Mouse (Mus musculus) layer of hippocampus, adult 11-12 months (tissue): Measurements from ENCODE around the gene Neurod2.
A peak's percentile ranks its signal among the peaks of the same experiment; 100 is the strongest.

Source experiments
- DNase-seq: peaks from one replicate; pipeline ENCODE4 v3.0.0; 2022; ENCODE audit warnings: low spot score

Gene Neurod2

DNA sequence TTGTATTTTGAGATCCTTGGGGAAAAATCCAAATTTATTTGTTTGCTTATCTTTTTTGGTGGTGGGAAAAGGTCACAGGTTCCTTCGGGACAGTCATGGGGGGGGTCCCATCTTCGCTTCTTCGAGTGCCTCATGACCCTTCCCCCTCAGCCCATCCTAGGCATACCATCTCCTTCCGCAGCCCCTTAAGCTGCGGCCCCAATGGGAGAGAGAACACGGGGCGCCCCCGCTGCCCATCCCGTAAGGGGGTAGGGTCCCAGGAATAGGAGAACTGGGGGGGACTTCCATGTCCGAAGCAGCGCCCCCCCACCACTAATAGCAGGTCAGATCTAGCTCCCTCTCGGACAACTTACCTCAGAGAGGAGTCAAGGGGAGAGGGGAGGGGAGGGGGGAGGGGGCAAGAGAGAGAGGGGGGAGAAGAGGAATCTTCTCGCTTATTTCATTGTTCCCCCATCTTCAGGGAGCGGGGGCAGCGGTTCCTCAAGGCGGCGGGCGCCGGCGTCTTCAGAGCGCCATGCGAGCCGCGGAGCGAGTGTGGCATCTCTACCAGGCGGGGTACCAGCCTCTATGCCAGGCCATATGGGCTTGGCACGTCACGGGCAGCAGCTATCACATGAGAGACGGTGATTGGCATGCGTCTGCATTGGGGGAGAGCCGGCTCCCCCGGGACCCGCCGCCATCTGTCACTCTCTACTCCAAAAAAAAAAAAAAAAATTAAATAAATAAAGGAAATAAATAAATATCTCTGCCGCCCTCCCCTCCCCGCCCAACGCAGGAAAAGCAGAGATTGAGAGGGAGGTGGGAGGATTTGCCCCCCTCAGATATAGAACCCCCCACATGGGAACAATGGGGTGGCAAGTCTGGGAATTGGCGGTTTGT is at the start of gene Neurod2:
TSS of gene Neurod2 (minus strand) at position 568 of the 879 bp plus-strand sequence.
- peak; percentile 83 for DNase-seq

DNA sequence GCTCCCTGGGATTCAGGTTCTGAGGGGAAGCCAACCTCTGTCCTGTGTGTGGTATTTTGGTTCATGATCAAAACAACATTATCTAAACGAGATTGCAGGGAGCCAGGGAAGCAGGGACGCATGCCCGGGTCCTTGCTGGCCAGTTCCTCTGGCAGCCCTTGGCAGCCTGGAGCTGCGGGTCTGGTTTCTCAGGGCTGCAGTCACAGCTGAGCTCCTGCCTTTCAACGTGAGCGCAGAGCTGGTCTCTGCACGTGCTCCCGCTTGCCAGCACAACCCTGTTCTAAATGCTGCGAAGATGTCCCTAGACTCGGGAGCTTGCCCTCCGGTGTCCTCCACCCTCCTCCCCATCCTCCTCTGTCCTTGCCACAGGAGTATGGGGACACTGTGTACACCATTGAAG is 48.3 kb upstream of the Neurod2 start:
- no peak for DNase-seq

DNA sequence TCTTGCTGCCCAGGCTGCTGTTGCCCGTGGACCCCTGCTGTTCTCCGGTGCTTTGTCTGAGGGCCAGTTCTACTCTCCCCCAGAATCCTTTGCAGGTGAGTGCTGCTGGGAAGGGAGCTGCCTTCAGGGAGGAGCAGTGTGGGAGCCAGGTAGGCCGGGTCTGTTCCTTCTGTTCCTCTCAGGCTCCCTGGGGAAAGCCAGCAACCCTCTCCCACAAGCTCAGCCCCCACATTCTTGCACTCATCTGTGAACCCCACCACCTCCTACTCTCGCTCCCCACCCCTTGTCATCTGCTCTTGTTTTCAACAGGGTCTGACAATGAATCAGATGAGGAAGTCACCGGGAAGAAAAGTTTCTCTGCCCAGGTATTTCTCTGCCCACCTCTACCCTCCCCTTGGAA is 47.3 kb upstream of the Neurod2 start:
- DNase-seq, result no peak

DNA sequence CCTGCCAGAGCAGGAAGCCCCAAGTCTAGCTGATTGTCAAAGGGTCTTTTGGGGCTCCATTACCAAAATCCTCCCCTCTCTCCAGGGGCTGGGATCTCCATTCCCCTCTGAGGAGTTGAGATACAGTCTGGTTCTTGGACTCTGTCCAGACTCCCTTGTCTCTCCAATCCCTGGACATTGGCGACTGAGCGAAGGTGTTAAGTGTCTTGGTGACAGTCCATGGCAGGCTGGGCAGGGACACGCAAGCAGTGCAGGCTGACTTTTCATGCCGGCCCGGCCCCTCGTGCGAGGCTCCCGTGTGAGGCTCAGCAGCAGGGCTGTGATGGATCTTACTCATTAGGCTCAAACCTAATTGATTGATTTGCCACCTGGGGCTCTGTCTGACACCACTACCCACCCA is 44.8 kb upstream of the Neurod2 start:
- DNase-seq, result no peak

DNA sequence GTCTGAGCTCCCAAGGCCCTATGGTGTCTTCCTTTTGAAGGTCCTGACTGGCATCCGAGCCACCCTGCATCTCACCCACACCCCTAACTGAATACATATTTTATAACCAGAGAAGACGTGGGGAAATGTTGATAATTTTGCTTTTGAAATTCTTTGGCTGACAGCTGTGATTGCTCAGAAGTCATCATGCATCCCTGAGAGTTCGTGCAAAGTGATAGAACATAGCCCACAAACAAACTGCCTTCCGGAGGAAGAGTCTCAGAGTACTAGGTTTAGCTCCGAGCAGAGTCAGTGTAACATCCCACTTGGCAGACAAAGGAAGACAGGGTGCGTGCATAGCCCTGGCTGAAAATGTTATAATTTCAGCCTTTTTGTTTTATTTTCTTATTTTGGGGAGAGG is 43.8 kb upstream of the Neurod2 start:
- no peak for DNase-seq

DNA sequence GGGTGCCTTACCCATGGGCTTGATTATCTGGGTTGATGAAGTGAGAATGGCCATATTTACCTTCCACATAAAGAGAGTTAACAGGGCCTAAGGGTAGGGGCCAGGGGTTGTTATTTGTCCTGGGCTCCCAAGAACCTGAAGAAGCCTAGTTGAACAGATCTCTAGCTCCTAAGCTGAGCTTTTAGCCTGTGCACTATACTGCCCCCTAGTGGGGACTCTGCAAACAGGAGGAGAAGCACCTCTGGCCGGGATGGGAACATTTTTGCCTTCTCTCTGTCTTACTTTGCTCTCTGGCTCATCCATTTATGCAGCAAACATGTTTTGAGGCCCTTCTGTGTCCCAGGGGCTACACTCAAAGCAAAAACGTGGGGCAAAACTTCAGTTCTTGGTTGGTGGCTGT is 43.0 kb upstream of the Neurod2 start:
- peak; percentile 74 for DNase-seq

DNA sequence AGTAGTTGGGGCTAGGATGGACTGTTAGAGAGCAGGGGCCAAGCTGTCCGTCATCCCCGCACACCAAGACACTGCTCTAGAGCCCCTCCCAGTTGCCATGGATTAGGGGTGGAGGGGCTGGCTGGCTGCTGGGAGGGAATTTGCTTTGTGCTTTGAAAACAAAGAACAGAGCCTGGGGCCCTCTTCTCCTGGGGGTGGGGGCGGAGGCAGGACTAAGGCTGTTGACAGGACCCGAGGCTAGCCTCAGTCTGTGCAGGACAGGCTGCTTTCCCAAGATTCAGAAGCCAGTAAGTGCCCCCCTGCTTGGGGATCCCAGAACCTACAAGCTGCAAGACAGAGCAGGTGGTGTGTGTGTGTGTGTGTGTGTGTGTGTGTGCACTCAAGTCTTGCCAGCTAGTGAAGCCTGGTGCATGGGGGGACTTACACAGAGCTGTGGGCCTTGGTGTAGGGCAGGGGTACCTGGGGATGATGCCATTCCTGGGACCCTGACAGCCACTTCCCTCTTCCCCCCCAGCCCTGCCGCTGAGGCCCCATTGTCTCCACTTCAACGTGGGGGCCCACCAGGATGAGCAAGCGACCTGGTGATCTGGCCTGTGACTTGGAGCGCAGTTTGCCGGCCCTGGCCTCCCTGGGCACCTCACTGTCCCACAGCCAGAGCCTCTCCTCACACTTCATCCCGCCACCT is 42.2 kb upstream of the Neurod2 start:
- DNase-seq, result no peak

DNA sequence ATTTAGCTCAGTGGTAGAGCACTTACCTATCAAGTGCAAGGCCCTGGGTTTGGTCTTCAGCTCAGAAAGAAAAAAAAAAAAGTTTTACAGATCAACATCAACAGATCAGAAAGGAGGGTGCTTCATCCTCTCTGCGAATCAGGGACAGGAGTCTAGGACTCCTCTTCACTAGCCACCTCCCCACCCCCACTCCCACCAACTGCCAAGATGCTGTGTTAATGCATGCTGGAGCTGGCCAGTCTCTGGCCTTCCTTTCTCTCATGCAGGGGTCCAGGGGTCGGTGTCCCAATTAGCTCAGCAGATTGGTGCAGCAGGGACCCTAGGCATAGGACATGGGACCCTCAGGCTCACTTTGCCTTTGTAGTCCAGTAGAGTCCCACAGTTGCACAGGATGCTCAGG is 41.1 kb upstream of the Neurod2 start:
- no peak for DNase-seq

DNA sequence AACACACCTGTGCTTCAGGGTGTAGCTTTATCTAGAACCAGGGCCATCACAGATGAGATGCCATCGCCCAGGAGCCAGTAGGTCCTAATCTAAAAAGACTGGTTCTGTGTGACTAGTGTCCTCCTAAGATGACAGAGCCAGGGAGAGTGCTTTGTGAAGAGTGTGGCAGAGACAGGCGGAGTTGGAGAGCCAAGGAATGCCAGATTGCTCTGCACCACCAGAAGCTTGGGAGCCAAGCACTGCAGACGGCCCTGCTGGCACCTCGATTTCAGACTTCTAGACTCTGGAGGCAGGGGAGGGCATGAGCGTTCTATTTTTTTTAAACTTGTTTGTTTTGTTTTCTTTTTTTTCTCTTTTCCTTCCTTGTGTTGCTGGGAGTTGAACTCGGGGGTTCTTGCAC is 39.9 kb upstream of the Neurod2 start:
- no peak for DNase-seq

DNA sequence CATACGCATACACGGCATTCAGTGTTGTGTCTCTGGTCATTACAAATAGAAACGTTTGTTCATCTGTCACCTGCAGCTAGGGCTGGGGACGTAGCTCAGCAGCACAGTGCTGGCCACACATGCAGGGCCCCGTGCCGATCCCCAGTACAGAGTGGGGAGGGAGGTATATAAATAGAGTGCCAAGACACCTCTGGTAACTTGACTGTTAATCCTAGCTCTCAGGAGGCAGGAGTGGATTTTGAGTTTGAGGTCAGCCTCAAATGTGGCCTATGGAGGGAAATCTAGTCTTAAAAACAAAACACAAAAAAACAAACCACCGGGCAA is 38.4 kb upstream of the Neurod2 start:
- DNase-seq, result no peak

DNA sequence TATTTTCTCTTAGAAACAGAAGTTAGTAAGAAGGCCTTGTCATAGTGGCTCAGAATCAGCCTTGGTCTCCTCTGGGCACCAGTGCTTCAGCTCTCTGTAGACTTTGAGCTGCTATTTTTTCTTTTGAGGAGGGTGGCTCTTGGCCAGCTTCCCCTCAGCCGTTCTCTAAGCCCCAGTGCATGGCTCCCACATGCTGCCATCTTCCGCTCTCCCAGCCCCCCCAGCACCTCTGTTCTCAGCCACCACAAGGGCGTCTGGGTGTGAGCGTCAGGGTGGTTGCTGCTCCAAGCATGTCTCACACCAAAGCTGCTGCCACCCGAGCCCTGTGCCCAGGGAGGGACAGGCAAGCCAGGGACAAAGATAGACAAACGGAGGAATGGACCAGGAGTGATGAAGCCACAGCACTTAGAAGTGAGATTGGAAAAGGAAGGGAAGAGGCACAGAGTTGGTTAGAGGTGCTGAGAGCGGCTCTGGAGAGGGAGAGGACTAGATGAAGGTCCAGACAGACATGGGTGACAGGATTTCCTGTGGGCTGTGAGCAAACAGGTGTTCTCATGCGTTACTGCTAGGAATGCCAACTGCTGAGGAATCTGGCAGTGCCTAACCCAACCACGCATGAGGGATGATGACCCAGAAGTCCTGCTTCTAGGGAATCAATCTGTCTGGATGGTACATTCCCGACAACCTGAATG is 37.9 kb upstream of the Neurod2 start:
- peak; percentile 60 for DNase-seq

DNA sequence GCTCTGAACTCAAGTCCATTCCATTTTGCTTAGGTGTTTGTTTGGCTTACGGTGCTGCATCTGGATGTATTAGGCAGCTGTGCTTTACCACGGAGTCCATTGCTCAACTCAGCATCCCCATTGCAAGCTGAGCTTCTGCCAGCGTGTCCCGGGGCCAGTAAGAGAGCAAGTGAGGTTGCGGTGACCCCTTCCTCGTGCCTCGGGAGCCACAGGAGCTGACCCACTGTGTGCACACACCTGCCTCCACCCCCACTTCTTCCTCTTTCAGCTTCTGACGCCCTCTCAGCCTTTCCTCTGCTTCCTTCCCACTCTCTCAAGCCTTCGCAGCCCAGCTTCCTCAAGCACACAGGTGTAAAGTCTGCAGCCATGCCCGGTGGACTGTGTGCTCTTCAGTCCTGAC is 36.8 kb upstream of the Neurod2 start:
- DNase-seq, result no peak

DNA sequence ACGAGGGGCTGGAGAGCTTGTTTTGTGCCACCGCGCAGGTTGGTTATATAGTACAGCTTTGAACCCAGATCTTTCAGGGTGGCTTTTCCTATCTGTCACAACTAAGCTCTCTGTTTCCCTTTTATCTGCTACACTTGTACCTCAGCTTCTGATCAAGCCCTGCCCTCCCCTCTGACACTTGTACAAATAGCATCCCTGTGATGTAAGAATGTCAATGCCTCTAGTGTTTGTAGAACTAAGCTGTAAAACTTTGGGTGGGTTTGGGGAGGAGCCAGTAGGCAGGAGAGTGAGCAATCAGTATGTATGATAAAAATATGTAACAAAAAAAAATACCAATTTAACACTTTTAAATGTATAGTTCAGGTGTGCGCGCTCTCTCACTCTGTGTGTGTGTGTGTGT is 35.0 kb upstream of the Neurod2 start:
- DNase-seq, result no peak

DNA sequence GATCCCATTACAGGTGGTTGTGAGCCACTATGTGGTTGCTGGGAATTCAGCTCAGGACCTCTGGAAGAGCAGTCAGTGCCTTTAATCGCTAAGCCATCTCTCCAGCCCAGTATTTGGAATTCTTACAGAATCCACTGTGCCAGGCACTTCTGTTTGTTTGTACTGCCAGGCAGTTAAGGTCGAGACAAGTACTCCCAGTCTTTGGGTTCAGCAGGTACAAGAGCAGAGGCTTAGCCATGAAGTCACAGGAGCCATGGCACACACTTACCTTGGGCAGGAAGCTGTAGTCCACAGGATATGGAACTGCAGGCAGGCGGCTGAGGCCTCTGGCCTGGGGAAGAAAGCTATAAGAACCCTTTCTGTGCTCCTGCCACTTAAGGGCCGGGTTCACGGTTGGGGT is 34.4 kb upstream of the Neurod2 start:
- DNase-seq, result no peak

DNA sequence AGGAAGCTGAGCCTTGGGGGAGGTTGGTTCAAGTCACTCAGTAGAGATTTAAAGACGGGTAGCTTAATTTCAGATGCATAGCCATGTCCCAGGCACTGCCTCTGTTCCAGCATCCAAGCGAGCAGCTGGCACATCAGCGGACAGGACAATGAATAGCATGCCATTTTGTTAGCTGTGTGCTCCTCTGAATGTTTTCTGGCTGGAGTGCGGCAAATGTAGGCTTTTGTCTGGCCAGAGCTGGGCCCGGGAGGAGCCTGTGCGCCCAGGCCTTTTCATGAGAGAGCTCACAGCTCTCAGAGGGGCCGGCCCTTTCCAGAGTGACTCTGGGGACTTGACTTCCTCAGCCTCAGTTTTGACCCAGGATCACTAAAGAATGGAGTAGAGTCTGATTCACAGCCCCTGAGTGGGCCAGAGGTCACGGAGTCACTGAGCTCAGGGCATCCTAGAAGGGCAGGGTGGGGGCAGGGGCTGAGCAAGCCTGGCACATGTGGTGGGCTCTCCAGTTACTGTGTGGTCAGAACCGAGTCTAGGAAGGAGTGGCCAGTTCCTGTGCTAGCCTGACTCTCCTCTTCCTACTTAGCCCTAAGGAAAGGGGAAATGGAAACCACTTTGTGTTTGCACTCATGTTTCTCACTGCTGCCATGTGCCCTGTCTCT is 31.5 kb upstream of the Neurod2 start:
- DNase-seq, result no peak

DNA sequence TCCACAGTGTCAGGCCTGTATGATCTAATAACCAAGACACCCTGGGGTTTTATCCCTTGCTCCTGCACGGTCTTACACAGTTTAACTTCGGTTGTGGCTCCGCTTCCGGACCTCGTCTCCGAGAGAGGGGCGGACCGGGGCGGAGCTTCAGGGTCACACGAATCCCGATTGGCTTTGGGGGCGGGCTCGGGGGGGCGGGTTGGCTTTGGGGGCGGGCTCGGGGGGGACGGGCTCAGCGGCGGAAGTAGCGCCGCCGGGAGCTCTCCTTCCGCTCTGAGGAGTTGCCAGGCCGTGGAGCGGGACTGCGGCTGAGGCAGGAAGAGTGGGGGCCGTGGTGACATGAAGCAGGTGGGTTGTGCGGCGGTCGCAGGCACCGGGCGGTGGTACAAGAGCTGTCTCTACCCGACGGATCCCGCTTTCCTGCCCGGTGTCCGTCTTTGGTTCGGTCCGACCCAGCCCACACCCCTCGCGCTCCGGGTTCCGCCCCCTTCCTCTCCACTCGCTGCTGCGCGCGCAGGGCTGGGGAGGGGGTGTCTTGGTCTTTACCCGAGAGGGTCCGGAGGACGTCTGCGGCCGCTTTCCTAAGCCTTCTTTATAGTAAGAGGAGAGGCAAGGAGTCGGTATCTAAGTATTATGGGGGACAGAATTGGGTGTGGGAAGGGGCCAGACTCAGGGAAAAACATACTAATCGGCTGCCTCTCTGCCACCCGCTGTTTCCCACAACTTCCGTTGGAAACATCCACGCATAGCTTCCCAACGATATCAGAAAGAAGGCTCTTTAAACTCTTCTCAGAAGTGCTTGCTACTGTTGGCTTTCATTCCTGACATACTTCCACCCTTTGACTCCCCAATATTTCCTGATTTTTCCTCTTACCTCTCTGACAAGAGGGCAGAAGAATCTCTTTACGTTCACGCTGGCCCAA is 29.0 kb upstream of the Neurod2 start, which contains the start of gene Stard3:
TSS of gene Stard3 (plus strand) at position 208 of the 923 bp plus-strand sequence.
- DNase-seq, result peak; percentile 85

DNA sequence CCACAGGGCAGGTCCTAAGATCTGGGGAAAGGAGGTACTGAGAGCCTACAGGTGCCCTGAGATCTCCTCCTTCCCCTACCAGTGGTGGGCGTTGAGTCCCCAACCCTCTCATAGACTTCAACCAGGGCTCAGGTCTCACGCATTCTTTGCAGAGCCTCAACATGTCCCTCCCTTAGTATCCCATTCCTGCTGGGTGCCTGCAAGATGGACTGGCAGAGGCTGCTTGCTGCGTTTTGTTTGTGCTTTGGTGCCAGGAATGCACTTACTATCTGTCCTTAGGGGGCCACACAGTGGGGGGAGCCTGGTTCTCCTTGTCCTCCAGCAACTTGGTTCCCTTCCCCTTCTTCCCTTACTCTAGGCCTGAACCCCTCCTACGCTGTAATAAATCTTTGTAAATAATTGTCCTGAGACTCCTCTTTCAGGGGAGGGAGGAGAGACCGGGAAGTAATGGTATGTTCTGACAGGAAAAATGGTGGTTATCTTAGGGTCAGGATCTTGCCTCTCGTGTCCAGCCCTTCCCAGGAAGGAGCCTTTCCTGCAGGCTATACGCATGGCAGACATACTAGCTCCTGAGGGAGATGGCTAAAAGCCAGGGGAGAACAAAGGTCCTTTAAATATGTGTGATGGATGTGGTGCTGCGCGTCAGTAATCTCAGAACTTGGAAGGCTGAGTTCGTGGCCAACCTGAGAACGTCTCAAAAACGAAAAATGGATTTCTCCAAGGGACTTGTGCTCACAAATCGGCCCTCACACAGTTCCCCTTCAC is 28.1 kb upstream of the Neurod2 start:
- DNase-seq, result no peak

DNA sequence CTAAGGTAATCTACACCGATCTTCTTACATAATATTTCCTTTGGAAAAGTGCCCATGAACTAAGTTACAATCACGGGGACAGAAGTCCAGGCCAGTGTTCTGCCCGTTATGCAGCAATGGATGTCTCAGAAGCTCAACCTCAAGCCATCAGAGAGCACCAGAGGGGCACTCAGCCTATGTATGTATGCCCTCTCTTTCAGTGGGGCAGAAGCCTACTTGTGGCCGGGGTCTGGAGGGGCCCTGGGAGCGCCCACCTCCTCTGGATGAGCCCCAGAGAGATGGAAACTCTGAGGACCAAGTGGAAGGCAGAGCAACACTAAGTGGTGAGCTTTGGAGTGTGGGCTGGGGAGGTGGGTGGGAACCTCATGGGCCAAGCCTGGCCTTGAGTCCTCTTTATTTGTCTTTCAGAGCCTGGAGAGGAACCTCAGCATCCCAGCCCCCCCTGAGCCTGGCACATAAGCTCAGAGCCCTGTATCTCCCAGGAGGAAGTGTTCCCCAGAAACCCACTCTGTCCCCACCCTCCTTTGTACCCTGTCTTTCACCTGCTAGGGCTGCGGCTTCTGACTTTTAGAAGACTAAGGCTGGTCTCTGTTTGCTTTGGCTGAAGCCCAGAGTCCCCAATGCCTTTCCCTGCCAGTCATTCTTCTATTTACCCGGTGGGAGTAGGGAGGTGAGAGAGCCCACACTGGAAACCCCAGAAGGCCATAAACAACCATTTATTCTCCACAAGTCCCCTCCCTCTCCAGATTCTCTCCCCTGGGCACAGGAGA is 27.4 kb upstream of the Neurod2 start:
- DNase-seq, result no peak

DNA sequence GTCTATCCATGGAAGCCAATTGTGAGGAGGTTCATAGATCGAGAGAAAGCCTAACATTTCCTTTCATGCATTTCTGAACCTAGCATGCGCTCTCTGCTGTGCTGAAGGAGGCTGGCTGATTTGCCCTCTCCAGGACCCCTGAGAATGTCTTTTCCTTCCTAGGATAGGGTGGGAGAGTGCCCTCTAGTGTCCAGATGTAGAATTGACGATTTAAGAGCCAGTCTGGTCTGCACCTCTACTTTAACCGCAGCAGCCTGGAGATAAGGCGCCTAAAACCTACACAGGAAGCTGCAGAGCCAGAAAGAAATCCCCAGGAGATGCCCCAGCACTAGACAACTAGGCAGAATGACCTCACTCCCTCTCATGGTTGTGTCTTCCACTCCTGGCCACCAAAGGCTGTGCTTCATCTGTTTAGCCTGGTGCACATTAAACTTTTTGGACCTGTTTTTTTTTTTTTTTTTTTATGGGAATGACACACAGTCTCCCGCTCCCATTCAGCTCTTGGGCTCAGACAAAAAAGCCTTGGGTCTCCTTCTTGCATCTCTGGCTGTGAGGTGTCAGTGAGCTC is 26.4 kb upstream of the Neurod2 start:
- DNase-seq, result peak; percentile 69
